8 mouse cellular contexts compared by ENCODE assay signal in the genomic region with DNA sequence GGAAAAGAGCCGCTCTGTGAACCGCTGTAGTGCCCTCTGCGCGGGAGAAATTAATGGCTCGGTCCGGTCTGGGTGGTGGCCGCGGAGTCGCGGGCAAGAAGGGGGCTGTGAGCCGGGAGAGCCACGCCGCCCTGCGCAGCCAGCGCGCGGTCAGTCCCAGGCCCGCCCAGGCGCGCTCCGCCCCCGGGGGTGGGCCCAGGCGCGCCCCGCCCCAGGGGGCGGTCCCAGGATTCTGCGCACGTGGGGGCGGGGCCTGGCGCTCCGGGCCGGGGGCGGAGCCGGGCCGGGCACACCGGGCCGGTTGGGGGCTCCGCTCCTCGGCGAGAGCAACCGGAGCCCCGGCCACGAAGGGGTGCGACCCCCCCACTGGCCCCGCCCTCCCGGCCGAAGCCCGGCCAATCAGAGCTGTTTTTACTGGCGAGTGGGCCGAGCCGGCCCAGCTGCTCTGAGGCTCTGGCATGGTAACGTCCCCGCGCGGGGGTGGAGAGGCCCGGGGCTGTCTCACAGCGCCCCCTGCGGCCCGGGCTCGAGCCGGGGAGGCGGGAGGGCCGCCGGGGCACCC. TPM values are rescaled to one million over a fixed set of nuclear protein-coding genes. Genes with fewer than 3 reads are reported as not detected.
DNase-seq lines count a peak whose midpoint lies in the region; ATAC-seq and TF ChIP-seq lines count a peak whose summit lies in the region.

TSS of gene Prpf40b (plus strand) at position 275 of the 562 bp plus-strand sequence.

- no peaks in the 10 kb centered on the region for H3K9me3 ChIP-seq in embryonic facial prominence, embryonic 14.5 days (ENCODE audit: control insufficient read depth, low read length)
- no peaks in the 10 kb centered on the region for H3K9me3 ChIP-seq in limb, embryonic 14.5 days (ENCODE audit: control insufficient read depth, low read length)
- no peaks in the 10 kb centered on the region for H3K9me3 ChIP-seq in midbrain, postnatal 0 days (ENCODE audit: low read length)

- peak within 1 kb of the TSS; percentile 59 for H3K4me3 ChIP-seq in embryonic facial prominence, embryonic 14.5 days (ENCODE audit: low read depth, low read length)
- H3K4me3 ChIP-seq in limb, embryonic 14.5 days (replicated peaks; ENCODE audit: low read length), result peak within 1 kb of the TSS; percentile 71
- peak within 1 kb of the TSS; percentile 53 for H3K4me3 ChIP-seq in midbrain, postnatal 0 days (ENCODE audit: low read depth, low read length)

- peak; percentile 59 for TF ChIP-seq CTCF in midbrain, postnatal 0 days (IDR thresholded peaks at IDR 0.05)

- peak within 1 kb of the TSS; percentile 55 for H3K4me2 ChIP-seq in embryonic facial prominence, embryonic 14.5 days (ENCODE audit: low read depth, low read length)
- peak within 1 kb of the TSS; percentile 72 for H3K4me2 ChIP-seq in limb, embryonic 14.5 days (replicated peaks; ENCODE audit: low read depth, low read length, severe bottlenecking)
- H3K4me2 ChIP-seq in midbrain, postnatal 0 days (ENCODE audit: low read depth, low read length, poor library complexity, severe bottlenecking), result peak within 1 kb of the TSS; percentile 58

- DNase-seq in 3T3-L1 (ENCODE audit: low read depth, low spot score), result peak; percentile 76
- peak; percentile 88 to 89 for DNase-seq in adrenal gland, postnatal 4 days (ENCODE audit: low spot score in 2 of 2)
- DNase-seq in embryonic facial prominence, embryonic 14.5 days (ENCODE audit: low spot score), result peak; percentile 94
- peak; percentile 90 for DNase-seq in heart, adult 8-10 months (ENCODE audit: low spot score)
- peak; percentile 95 for DNase-seq in kidney, adult 9 months
- peak; percentile 87 for DNase-seq in limb, embryonic 14.5 days (ENCODE audit: low spot score)
- DNase-seq in midbrain, postnatal 0 days (ENCODE audit: low spot score), result peak; percentile 94
- DNase-seq in spleen, postnatal 14 days (ENCODE audit: low spot score in 2 of 2), result peak; percentile 66 to 74

- peak within 1 kb of the TSS; percentile 72 for H3K9ac ChIP-seq in embryonic facial prominence, embryonic 14.5 days (ENCODE audit: low read depth, low read length)
- H3K9ac ChIP-seq in limb, embryonic 14.5 days (ENCODE audit: low read depth, low read length, severe bottlenecking), result peak within 1 kb of the TSS; percentile 78
- H3K9ac ChIP-seq in midbrain, postnatal 0 days (replicated peaks; ENCODE audit: low read length, poor library complexity, severe bottlenecking), result peak within 1 kb of the TSS; percentile 75

- no peaks in the 10 kb centered on the region for H3K27me3 ChIP-seq in embryonic facial prominence, embryonic 14.5 days (replicated peaks; ENCODE audit: control insufficient read depth, insufficient read depth, low read length)
- no peaks in the 10 kb centered on the region for H3K27me3 ChIP-seq in limb, embryonic 14.5 days (ENCODE audit: control insufficient read depth, insufficient read depth, low read length)
- no peaks in the 10 kb centered on the region for H3K27me3 ChIP-seq in midbrain, postnatal 0 days (ENCODE audit: insufficient read depth, low read length)

- TF ChIP-seq POLR2A in limb, embryonic 14.5 days (IDR thresholded peaks at IDR 0.05; ENCODE audit: borderline replicate concordance, extremely low read depth, insufficient read depth, insufficient read length), result 0 out of 2 replicates have a peak, but pooled peaks have one; percentile 67

- H3K27ac ChIP-seq in embryonic facial prominence, embryonic 14.5 days (replicated peaks; ENCODE audit: low read depth, low read length), result peak within 1 kb of the TSS; percentile 82
- H3K27ac ChIP-seq in limb, embryonic 14.5 days (replicated peaks; ENCODE audit: low read depth, low read length), result peak within 1 kb of the TSS; percentile 88
- peak within 1 kb of the TSS; percentile 76 for H3K27ac ChIP-seq in midbrain, postnatal 0 days (ENCODE audit: low read depth, low read length)

- peak; percentile 96 for ATAC-seq in embryonic facial prominence, embryonic 14.5 days (ENCODE audit: low read depth)
- ATAC-seq in limb, embryonic 14.5 days (ENCODE audit: low FRiP score, low read depth), result peak; percentile 93
- peak; percentile 95 for ATAC-seq in midbrain, postnatal 0 days (ENCODE audit: low FRiP score)

- H3K4me1 ChIP-seq in embryonic facial prominence, embryonic 14.5 days (ENCODE audit: control insufficient read depth, insufficient read depth, low read length), result peaks cover 11% of the 10 kb centered on the region; the same call in 1 of the 2 replicates
- peaks cover 11% of the 10 kb centered on the region; the same call in 1 of the 2 replicates for H3K4me1 ChIP-seq in limb, embryonic 14.5 days (ENCODE audit: control insufficient read depth, insufficient read depth, low read length)
- H3K4me1 ChIP-seq in midbrain, postnatal 0 days (ENCODE audit: insufficient read depth, low read length), result peaks cover 6% of the 10 kb centered on the region; the same call in 1 of the 2 replicates

- no peaks in the 10 kb centered on the region for H3K36me3 ChIP-seq in embryonic facial prominence, embryonic 14.5 days (ENCODE audit: control insufficient read depth, insufficient read depth, low read length)
- no peaks in the 10 kb centered on the region for H3K36me3 ChIP-seq in limb, embryonic 14.5 days (ENCODE audit: control insufficient read depth, insufficient read depth, low read length)
- no peaks in the 10 kb centered on the region; the same call in 1 of the 2 replicates for H3K36me3 ChIP-seq in midbrain, postnatal 0 days (ENCODE audit: insufficient read depth, low read length)

- under 1% methylated on average over 23 of the region's 64 CpGs for WGBS in embryonic facial prominence, embryonic 14.5 days
- under 1% methylated on average over 18 of the region's 64 CpGs for WGBS in limb, embryonic 14.5 days
- WGBS in midbrain, postnatal 0 days, result under 1% methylated on average over 35 of the region's 64 CpGs

RNA-seq across cellular contexts. Expression of gene Prpf40b, which starts in this region (rescaled TPM):
- total RNA-seq in adrenal gland, postnatal 4 days (2021), result 10 to 100 TPM; 68.7 to 77.8 TPM
- polyA plus RNA-seq in embryonic facial prominence, embryonic 14.5 days (2014; fragmentation: Nextera tagmentation; extraction: Ambion mirVana), result 40.1 and 42.2 TPM in 2 replicates
- 10 to 100 TPM; 16.4 to 22.6 (median 20.3) TPM for total RNA-seq in heart, adult 8-10 months (2022)
- 143 and 154 TPM in 2 replicates for polyA plus RNA-seq in limb, embryonic 14.5 days (2012; rRNA removed)
- polyA plus RNA-seq in limb, embryonic 14.5 days (2014; fragmentation: Nextera tagmentation; extraction: Ambion mirVana), result 47.0 and 54.3 TPM in 2 replicates
- total RNA-seq in midbrain, postnatal 0 days (2014; rRNA removed), result 95.5 and 97.9 TPM in 2 replicates
- 99.6 and 107 TPM in 2 replicates for polyA plus RNA-seq in midbrain, postnatal 0 days (2015; fragmentation: Nextera tagmentation; extraction: Ambion mirVana)

Comparison
In these comparisons a context has a peak if more than half of its experiments do, and no peak if none do; other contexts are left out.
1. Peak in every context shown above with its lines: DNase-seq, ATAC-seq, H3K4me3 ChIP-seq and H3K27ac ChIP-seq.